Mouse (Mus musculus) heart, postnatal 10 days (tissue): Measurements from ENCODE around the gene Grb10. TPM values are rescaled to one million over a fixed set of nuclear protein-coding genes. Genes with fewer than 3 reads are reported as not detected.

Experiments
- DNase-seq, 2 experiments: peaks; one replicate each; pipeline ENCODE4 v3.0.0; 2021
- intact Hi-C: fragments of 180-260 bp; cut with DNase I; formaldehyde crosslinking; loops from one replicate; pipeline ENCODE4 v1.15.1; 2025
- total RNA-seq, 2 experiments: library from RNA; stranded (reverse); gene quantifications; 2 replicates each; pipeline ENCODE4 v1.2.3; 2021

Grb10 gene
- total RNA-seq, result 100 to 1,000 TPM; 233 to 235 TPM

DNA sequence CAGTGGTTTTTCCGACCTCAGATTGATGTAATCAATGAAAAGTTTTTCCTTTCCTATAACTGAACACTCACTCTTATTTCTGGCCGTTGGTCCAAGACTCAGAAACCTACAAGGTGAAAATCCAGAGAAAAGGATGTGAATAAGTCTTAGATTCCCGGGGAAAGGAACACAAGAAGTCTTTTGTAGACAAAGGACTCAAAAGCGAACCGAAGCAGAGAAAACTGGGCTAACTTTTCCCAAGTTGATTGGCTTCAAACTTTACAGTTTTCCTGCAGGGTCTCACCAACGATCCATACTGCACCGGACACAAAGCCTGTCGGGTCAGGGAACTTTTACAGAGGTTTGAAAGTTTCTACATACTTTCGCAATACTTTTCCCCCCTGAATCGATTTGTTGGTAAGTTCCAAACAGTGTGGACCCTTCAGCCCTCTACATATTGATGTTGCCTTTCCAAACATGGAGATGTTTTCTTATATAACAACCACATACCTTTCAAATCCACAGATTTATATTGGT is at the start of gene Grb10:
Gene Grb10 (minus strand): TSS at position 214 of the 516 bp plus-strand sequence.
- intact Hi-C loops, result no loop called here
- DNase-seq, result no peak

DNA sequence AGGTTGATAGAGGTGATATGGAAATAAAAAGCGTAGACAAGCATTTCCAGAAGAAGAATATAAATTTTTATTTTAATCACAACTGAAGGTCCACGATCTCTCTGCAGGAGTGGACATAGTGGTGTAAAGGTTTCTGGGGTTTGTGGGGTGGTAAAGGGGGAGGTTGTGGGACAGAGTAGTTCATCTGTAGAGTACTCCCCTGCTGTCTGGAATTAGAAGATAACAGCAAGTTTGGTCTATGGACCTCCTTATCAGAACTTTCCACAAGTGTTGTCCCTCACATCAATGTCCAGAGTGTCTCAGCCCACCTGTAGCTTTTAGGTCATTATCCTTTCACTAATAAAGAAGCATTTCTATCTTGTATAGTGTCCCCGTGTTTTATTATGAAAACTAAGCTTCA is 43.2 kb upstream of the Grb10 start:
- intact Hi-C loops, result no loop called here
- DNase-seq, result no peak

DNA sequence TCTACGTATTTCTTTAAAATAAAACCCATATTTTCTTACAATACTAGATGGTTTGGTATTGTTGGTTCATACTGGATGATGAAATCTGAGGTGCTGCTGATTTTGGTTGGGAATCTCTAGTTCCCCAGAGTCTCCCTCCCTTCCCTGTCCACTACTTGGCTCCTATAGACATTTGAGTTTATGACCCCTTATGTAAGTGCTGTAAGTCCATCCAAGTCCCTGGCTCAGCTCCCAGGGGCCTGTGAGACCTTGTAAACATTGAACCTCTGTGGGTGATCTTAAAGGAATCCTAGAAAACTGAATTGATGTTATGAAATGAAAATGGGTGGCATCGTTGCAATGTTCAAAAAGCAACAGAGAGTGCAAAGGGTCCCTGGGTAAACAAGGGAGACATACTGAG is 40.7 kb upstream of the Grb10 start:
- intact Hi-C loops, result no loop called here
- no peak for DNase-seq

DNA sequence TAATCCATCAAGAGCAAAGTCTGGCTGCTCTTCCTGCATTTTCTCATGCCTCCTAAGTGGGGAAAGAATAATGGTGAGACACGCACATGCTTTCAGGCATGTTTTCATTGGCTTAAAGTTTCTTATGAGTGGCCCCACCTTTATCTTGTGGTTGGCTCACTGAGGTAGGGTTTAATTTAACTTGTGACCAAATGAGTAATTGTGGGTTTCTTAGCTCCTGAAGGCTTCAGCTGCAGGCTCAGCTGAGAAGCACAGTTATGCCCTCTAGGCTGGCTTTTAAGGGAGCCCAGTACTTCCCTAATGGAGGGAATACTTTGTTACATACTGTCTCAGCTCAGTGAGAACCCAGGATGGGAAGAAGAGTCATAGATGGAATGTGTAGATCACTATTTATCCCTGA is 37.0 kb upstream of the Grb10 start:
- DNase-seq, result no peak
- intact Hi-C loops, result no loop called here

DNA sequence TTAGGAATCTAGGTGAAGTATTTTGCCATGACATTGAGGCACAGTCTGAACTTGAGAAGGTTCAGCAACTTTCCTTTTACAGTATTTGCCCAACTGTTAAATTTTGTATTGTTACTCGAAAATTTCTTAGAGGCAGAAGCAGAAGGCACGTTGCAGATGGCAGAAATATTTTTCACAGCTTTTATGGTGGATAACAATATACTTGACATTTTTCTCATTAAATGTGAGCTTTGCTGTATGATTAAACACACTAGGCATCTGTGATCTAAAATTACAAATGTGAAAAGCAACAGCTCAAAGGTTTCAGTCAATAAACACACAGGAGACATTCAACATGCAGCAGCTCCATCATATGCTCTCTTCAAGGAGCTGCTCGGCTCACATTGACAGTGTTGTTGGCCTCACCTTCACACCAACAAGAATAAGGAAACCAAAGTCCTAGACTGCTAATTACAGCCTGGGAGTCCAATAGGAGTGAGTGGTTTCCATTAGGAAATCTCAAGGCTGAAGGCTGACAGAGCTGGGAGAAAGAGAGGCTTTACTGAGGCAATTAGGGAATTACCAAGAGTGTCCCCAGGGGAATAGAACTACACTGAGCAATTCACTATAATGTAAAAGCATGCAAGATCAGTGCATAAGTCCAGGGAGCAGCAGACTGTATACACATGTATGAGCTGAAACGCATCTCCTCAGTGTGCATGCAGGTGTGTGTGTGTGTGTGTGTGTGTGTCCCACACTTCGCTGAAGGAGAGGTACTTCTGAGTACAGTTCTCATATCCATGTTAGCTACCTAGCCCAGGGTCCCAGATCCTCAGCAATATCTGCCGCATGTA is 35.1 kb upstream of the Grb10 start:
- no peak for DNase-seq
- intact Hi-C loops, result no loop called here

DNA sequence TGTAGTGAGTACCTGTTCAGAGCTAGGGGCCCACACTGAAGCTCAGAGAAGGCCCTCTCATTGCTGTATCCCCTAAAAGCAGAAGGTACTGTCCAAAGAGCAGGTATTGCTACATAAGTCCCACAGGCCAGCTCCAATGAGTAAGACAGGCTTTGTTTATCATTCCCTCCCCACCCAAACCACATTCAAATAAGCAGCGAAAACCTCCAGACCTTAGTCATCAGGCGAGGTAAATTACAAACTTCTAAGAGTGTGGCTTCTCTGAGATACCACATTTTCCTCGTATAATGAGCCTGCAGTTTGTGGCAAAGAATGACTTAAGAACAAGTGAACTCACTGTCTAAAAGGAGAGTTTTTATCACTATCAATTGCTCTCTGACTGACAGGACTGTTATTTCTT is 33.8 kb upstream of the Grb10 start:
- intact Hi-C loops, result no loop called here
- no peak for DNase-seq

DNA sequence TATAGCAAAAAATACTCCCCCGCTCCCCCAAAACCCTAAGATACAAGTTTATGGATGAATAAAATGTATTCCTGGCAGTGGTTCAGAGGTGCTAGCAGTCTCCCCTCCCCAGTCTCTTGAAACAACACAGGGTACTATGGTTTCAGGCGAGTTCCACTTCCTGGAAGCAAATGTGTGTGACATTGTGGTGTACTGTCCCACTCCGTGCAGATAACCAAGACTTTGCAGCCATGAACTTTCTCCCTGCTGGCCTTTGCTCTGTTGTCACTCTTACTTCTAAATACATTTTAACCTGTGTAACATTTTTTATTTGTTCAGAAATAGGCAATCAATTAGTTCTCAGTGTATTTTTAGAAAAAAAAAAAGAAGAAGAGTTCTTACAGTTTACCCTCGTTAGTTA is 20.5 kb upstream of the Grb10 start:
- intact Hi-C loops, result no loop called here
- no peak for DNase-seq

DNA sequence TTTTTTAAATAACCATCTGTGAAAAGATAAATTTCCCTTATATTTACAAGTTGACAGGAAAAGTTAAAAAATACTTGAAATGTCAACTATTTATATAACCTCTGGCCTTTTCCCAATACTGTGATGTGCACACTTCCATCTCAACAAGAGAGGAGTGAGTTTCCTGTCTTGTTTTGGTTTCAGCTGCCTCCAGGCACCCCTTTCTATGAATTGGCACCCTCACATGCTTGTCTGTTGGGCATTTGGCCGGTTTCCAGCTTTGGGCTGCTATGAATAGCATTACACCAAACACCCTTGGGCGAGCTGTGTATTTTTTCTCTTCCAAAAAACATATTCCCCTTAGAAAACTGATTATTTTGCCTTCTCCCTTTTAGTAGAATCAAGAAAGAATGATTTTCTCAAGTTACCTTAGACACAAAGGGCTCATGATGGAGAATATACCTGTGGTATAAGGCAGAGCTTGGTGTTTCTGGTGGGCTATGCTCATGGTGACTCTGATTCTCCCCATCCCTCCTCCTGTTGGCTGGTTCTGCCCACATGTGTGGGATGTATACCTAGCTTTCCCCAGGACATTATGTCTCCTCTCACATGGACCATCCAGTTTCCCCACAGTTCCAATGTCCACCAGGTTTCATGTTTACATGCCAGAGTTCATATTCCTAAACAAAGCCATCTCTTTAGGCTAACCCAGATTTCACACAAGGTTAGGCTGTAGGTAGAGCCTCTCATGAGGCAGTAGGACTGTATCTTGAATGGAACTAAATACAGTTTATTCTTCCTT is 10.3 kb upstream of the Grb10 start:
- intact Hi-C loops, result no loop called here
- DNase-seq, result peak; percentile 49 to 60

DNA sequence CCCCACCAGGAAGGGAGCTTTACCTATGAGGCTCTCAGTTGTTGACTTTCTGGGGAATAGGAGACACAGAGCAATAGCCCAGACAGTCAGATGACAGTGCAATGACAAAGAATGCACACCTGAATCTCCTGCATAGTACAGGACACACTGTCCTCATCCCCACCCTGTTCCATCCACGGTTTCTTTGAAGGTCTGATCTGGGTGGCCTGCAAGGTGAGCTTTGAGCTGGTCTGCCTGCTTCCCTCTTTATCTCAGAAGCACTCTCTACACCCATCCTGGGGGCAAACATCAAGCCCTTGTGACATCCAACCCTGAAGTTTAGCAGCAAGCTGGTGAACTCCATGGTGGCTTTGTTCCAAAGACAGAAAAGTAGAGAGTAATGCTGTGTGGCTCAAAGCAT is 9.7 kb upstream of the Grb10 start:
- no peak for DNase-seq
- intact Hi-C loops, result no loop called here

DNA sequence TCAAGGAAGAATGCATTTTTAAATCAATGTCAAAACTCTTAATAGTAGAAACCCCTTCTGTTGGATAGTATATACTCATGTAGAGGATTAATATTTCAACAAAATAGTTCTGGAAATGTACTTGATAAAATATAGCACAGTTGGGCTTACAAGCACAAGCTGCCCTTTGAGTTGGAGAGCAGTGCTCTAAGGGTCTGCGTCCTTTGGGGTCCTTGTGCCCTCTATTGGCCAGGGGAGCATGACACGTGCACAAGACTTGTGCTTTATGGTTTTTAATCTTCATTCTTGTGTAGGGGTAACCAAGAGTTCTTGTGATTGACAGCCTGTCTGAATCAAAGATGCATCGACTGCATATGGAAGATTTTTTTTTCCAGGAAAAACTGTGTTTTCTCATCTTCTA is 5.8 kb upstream of the Grb10 start:
- intact Hi-C loops, result no loop called here
- no peak for DNase-seq

DNA sequence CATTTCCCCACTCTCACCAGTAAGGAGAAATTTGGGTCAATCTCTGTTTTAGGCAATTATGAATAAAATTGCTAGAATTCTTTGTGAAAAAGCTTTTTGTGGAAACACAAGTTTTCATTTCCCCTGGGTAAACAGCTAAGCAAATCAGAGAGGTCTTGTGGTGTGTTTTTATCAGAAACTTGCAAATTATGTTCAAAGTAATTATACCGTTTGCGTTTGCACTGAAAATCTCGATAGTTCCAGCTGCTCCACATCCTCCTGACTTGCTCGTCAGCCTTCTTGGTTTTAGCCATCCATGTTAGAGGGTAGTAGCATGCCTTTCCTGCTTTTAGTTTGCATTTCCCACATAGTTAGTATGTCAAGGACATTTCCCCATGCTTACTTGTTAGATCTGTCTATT is 3.3 kb upstream of the Grb10 start:
- no peak for DNase-seq
- intact Hi-C loops, result no loop called here

DNA sequence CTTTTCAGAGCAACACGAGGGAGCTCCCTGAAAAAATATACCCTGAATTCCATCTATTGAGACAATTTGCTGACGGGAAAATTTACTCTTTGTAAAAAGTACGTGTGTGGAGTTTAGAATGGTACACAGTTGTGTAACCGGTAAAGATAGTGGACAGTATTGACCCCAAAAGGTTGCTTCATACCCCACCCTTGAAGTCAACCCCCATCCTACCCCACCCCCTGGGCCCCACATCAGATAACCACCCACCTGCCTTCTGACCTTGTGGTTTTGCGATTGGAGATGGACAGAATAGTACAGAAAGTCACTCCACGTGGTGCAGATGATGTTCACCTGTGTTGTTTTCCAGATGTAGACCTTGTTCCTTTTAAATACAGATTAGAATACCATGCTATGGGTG is 2.9 kb upstream of the Grb10 start:
- intact Hi-C loops, result no loop called here
- no peak for DNase-seq

DNA sequence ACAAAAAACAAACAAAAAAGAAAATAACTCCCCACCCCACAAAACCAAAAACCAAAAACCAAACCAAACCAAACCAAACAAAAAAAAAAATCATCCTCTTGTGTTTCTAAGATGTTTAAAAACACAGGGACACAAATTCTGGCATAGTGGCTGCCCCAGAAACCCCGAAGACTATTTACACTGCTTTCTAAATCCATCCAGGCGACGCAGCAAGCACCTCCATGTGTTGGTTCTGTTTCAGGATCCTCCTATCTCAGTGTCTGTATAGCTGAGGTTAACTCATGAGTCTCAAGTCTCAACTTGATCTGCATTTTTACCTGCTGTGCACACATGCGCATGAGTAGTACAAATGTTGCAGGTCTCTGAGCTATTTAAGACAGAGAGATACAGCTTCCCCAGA is 1.9 kb upstream of the Grb10 start:
- intact Hi-C loops, result no loop called here
- DNase-seq, result no peak

DNA sequence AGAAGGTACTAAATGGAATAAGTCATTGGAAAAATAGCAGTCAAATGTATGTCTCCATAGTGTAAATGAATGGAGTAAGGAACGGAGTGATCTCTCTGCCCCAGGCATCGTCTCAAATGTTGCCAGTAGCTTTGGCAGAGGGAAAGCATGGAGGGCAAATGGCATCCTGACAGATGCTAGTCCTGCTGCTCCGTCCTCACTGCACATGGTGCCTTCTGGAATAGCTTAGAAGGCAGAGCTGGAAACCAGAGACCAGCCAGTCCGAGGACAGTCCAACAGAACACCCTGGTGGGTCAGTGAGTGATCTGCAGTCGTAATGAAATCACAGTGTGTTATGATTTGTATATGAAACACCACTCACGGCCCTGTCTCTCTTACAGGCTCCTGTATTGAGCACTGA is 1.3 kb upstream of the Grb10 start:
- intact Hi-C loops, result no loop called here
- no peak for DNase-seq

DNA sequence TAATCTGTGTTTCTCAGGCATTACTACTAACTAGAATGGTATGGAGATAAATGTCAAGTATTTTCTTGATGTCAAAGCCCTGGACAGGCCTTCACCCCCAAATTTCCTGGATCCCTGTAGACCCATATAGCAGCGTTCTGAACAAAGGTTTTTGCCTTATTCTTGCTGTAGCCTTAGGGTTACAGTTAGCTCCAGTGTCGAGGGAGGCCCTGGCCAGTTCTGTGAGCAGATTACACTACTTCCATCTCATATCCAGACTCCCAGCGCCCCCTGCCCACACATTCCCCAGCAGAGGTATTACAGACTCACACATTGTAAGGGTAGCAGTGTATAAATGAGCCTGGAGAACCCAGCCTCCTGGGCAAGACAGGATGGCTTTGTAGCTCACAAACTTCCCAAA is 615 bp upstream of the Grb10 start:
- intact Hi-C loops, result no loop called here
- no peak for DNase-seq

DNA sequence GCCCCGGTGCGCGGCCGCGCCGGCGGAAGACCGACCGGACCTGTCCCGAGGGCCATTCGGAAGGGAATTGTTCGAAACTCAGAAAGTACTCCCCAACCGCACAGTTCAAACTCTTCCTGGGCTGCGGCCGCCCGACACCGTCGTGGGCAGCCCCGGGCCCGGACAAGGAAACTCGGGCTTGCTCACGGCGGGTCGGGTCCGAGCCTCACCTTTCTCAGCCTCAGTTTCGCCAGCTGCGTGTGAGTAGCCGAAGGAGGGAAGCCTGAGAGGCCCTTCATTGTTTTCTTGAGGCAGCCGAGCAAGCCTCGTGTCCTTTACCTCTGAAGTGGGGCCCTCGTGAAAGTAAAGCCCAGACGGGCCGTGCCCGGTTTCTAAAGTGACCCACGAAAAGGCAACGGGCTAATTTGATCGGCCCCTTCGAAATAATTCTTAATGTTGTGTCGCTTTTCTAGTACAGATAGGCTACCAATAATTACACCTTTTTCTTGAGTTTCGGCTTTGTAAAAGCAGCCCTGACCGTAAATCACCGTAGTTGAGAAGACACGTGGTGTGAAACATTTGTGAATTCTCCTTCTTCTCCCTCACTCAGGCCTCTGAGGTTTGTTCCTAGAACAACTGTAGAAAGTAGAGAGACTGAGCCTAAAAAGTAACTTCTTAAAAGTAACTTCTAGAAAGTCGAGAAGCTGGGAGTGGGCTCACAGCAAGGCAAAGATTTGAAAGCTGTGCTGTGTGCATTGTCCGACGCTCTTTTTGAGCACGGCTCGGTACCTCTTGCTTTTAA is 604 bp downstream of the Grb10 start:
- peak; percentile 36 for DNase-seq
- intact Hi-C loops, result loop anchor here (1.0 kb wide), 1 partner anchor 217 kb away; no protein-coding TSS in a partner anchor

DNA sequence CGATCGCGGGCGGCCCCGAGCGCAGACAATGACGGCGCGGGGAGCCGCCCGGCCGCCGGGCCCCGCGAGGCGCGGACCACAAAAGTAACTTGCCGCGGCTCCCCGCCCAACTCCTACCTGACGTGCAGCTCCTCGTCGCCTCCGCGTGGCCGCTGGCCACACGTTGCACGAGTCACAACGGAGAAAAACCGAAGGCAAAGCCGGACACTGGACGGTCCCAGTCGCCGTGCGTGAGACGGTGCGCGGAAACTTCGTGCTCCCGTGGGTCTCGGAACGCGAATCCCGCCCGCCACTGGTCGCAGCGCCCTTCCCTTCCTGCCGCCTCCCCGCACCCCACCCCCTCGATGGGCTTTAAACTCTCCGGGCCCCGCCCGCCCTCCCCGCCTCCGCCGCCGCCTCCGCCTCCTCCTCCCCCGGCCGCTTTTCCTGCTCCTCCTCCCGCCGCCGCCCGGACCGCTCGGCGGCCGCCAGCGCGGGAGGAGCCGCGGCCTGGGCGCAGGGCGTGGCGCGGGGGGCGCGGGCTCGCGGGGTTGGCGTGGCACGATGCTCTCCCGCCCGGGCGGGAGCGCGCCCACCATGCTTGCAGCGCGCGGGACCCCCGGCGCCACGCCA is 1.3 kb downstream of the Grb10 start:
- peak; percentile 70 to 75 for DNase-seq
- intact Hi-C loops, result loop anchor here (1.0 kb wide), 1 partner anchor 216 kb away; no protein-coding TSS in a partner anchor

DNA sequence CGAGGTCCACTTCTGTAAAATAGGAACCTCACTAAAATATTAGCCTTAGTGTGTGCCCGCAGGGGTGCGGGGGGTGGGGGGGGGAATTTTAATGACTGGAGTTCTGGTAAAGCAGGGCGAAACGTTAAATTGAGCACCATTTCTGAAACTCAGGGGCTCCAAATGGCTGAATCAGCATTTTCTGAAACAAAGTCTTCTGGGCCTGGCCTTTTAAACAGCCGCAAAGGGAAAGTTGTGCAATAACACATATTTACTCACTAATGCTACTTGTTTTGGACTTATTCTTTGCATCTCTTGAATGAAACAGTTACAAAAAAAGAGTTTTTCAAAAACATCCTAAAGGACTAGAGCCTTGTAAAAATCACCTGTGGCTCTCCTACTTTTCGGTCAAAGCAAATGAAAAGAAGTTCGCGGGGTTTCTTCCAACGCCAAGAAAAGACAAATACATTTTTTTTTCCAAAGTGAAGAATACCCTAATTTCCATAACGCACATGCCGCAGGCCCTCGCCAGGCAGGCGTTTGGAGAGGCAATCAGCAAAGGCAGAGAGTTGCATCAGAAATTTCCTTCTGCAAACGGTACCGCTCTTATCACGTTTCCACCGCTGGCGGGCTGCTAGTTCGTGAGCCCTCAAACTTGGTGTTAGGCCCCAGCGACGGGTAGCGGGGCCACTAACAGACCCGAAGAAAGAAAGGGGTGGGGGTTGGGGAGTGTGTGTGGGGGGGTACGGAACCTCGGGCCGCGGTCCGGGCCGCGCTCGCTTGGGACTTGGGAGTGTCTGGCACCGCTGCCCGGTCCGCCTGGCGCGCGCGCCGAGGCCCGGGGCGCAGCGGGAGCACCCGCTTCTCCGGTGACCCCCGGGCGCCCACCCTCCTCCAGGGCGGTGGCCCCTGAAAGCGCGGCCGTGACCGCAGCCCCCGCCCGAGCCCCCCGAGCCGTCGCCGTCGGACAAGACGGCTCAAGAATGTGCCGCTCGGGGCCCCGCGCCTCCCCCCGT is 2.3 kb downstream of the Grb10 start:
- intact Hi-C loops, result no loop called here
- DNase-seq, result peak in 1 of 2 experiments; percentile 42

DNA sequence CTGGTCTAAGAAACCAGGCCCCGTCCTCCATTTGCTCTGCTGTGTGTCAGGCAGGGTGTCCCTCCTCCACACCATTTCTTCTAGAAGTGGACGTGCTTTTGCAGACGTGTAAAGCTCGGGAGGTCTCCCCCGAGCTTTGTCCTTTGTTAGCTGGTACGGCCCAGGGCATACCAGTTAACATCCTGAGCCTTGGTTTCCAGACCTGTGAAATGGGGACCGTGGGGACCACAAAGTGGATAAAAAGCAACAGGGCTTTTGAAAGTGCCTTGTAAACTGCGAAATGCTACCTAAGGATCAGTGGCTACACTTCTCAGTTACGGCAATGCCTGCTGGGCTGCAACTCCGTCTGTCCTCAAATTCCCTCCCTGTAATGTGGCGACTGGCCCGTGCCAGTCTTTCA is 3.2 kb downstream of the Grb10 start:
- intact Hi-C loops, result no loop called here

More for the DNA sequence above, 3.2 kb downstream of the Grb10 start:
- DNase-seq, result peak in 1 of 2 experiments; percentile 34
